Mouse (Mus musculus): Measurements from ENCODE around the gene Cyth1.
A peak's percentile ranks its signal among the peaks of the same experiment; 100 is the strongest.

The Cyth1 gene

DNA sequence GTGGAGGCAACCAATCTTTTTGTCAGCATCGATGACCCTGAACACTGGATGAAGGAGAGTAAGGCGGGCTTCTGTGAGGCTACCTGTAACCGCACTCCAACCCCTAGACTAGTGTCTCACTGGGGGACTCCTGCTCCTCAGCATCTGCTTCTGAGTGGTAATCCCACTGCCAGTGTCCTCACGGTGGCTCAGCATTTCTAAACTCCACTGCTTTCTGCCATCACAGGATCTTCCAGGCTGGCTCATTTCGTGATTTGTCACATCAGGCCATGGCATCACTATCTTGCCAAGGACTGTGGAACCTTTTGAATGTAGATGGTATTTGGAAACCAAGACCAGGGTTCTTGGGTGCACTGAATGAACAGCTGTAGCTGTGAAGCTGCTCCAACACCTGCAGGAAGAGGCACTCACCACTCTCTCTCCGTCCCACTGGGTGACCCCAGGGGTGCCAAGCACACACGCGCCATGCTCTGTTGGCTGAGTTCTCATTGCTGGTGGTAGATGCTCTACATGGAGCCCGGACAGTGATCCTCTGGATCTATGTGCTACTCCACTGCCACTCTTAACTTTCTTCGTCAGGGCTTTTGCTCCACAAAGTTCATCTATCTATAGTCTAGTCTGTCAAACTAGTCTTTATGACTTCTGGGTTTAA lies 24.9 kb downstream of the Cyth1 start:
- no peak for DNase-seq (ENCODE audit: low spot score)

DNA sequence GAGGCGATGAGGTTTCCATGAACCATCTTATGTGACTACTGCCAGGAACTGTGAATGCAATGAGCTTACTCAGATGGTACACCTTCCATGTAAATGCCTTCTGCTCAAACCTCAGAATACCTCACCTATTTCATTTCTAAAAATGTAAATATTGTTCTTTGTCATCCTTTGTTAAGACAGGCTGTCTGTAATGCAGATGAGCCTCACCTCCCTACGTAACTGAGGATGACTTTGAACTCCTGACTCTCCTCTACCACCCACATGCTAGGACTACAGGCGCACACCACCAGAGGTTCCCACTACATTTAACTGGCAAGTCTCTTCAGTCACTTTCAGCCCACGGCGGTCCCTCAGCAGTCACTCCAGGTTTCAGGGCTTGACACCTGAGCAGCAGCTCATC lies 25.5 kb downstream of the Cyth1 start:
- DNase-seq (ENCODE audit: low spot score) = no peak

DNA sequence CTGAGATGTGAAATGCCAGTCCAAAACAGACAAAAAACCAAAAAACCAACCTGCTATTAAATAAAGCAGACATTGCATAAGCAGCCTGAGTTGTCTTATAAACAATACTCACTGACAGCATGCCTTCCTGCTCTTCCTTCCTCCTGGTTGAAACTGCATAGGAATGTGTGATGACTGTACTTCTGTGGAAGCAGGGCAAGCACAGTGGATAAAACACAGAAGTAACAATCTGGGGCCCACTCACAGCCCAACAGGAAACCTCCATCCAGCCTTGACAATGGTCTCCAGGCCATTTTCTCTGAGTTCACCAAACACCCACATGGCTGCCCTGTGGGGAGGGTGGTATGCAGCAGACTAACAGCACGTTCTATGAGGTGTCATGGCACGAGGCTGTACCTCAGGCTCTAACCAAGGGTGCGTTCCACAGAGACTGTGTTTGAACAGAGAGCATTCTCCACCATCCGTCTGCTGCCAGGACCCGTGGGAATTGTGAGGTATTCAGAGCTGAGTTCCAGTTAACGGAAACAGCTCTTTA lies 26.0 kb downstream of the Cyth1 start:
- no peak for DNase-seq (ENCODE audit: low spot score)

GRCm38 (mm10) chr11:118220561-118221262 lies 27.7 kb downstream of the Cyth1 start:
- DNase-seq (ENCODE audit: low spot score) = no peak

- no peak for DNase-seq (ENCODE audit: low spot score)
Measured at GRCm38 (mm10) chr11:118219066-118219465, 29.3 kb downstream of the Cyth1 start.

- no peak for DNase-seq (ENCODE audit: low spot score)
Measured at GRCm38 (mm10) chr11:118216468-118216867, 31.9 kb downstream of the Cyth1 start.

DNA sequence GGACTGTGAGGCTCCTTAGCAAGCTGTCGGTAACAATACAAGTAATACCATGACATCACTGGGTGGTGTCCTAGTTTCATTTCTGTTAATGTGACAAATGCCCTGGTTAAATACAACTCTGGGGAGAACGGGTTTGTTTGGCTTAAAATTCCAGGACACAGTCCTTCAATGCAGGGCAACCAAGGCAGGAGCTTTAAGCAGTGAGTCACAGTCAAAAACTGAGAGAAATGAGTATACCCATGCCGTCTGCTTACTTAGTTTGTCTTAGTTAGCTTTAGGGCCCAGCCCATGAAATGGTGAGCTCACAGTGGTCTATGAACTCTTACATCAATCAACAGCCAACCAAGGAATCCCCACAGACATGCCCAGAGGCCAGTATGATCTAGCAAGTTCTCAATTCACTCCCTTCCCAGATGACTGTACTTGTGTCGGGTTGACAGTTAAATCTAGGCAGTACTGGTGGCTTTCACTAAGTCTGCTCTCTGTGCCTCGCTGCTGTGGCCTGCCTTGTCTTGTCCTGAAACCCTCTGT lies 32.4 kb downstream of the Cyth1 start:
- DNase-seq (ENCODE audit: low spot score) = no peak

- DNase-seq (ENCODE audit: low spot score) = no peak
Measured at GRCm38 (mm10) chr11:118212636-118213112, 35.7 kb downstream of the Cyth1 start.

DNA sequence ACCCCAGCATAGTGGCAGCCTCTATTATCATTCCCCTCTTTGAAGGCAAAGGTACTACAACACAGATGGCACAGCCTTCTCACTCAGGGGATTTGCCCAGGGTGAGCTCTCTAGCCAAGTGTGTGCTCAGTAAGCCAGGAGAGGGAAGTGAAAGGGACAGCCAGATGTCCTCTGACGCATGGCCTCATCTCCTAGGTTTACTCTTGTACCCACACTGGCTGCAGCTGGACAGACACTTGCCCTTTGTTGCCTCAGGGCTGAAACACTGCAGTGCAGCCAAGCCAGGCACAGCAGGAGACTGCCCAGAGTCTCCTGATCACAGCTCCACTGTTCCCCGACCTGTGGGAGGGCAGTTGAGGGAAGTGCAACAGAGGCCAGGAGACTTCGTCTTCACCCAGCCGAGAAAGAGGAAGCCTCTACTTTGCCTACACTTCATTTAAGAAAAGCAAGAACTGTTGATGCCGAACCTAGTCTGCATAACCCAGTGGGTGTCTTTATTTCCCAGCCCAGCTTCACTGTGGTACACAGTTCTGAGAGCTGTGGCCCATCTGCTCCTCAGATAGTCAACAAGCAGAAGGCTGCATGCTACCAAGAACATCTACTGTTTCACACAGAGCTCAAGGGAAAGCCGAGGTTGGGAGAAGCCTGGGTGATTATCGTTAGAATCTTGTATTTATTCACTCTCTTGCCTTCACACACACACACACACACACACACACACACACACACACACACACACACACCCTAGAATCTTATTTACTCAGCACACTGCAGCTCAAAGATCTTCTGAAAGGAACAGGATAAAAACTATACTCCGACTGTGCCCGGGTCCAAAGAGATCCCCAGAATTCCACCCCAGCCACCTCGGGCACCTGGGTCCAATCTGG lies 36.4 kb downstream of the Cyth1 start:
- DNase-seq (ENCODE audit: low spot score) = no peak

DNA sequence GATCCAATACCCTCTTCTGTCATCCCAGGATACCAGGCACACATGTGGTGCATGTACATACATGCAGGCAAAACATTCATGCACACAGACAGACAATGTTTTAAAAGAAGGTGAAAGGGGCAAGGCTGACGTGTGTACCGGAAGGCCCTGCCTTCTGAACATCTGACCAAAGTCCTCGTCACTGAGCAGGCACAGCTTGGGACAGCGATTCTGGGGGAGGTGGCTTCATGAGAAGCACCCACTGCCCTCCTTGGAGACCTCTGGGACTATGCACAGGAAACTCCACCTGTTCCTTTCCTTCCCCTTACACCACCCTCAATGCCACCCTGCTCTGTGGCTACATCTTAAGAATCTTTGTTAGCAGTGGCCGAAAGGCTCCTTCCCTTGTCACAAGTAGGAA lies 37.4 kb downstream of the Cyth1 start:
- DNase-seq (ENCODE audit: low spot score) = no peak

DNA sequence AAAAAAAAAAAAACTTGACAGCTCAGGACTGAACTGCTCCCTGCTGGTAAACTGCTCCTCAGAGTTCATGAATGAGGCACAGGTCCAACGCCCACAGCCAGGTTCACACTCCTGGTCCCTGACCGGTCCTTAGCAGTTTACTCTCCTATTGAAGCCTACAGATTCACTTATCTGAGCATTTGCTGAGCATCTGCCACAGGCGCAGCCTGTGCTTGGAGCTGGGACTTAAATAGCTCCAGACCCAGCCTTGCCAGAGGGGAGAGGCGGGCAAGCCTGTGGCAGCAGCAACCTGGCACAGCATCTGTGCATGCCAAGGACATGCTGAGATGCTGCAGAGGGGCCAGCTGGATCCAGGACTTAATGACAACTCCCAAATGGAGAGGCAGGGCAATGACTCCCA lies 38.3 kb downstream of the Cyth1 start:
- no peak for DNase-seq (ENCODE audit: low spot score)

DNA sequence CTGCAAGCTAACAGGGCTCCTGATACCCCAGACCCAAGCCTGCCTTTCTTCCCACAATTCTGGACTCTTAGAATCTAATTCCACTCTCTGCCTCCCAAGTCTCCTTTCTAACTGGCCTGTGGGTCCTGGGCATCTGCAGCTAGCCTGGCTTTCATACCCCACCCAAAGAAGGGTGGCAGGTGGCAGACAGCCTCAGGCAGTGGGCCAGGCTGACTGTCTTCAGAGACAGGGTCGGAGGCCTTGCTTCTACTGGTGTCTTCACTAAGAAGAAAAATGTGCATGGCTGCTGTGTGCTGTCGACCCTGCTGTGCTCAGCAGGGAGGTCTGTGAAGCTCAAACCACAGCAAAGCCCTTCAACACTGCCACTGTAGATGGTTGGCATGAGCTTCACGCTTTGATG lies 39.0 kb downstream of the Cyth1 start:
- no peak for DNase-seq (ENCODE audit: low spot score)

DNA sequence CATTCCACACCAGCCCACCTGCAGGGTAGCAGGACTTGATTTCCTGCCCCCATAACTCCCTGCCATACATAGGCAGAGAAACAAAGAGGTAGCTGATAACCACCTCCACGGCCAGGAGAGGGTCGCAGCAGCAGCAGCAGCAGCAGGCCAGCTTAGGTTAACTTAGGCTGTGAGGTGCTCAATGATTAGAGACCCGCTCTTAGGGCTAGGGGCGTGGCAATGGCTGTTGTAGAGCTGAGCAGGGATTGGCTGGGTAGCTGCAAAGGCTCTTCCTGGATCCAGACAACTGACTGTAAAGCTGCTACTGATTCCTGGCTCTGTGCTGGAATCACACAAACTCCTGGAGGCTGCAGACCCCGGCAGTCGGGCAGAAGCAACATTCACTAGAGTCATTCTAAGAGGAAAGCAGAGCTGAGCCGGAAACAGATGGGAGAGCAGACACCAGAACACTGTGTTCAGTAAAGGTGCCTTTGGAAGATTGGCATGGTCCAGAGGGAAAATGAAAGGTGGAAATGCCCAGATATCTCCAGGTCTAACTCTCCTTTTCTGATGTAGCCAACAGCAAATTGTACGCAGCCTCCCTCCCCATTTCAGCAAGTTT lies 39.6 kb downstream of the Cyth1 start:
- DNase-seq (ENCODE audit: low spot score) = no peak

DNA sequence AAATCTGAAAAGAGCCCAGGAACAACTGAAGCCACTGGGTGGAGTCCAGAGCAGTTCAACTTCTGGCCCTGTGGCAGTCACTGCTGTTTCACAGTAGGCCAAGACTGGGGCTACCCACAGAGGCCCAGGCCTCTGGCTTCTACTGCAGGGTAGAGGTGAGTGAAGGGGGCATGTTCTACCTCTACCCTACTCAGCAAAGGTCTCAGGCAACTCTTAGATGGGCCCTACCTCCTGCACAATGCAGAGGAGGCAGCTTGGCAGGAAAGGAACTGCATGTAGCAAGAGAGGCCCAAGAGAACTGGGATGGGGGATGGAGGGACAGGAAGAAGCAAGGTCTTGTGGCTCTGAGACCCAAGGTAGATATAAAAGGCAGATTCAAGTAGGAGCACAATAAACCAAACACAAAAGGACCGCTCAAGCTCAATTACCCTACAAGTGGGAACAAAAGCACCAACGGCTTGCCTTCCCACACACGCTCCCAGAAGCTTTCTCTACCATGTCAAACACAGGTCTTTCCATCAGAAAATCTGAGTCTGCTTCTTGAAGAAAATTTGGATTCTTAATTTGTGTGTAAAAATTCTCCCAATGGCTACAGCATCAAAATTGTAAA lies 40.9 kb downstream of the Cyth1 start:
- no peak for DNase-seq (ENCODE audit: low spot score)

DNA sequence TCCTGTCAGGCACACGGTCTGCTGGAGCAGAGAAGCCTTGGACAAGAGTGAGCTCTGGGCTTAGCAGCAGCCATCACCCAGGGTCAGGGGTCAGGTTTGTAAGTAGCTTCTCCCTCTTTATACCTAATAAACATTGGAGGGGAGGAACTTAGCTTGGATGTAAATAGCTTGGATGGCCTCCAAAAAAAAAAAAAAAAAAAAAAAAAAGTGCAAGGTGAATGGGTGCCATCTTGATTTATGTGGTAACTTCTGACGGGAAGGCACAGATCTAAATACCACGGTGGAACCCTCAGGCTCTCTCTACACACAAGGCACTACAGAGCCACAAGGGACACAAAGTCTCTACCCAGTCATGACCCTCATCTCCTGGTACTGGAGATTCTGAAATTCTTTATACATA lies 42.1 kb downstream of the Cyth1 start:
- DNase-seq (ENCODE audit: low spot score) = no peak

GRCm38 (mm10) chr11:118203469-118203868 lies 44.9 kb downstream of the Cyth1 start:
- no peak for DNase-seq (ENCODE audit: low spot score)

GRCm38 (mm10) chr11:118202410-118203233 lies 45.8 kb downstream of the Cyth1 start:
- peak; percentile 69 for DNase-seq (ENCODE audit: low spot score)

- no peak for DNase-seq (ENCODE audit: low spot score)
Measured at GRCm38 (mm10) chr11:118201833-118202409, 46.5 kb downstream of the Cyth1 start.

- DNase-seq (ENCODE audit: low spot score) = no peak
Measured at GRCm38 (mm10) chr11:118200834-118201830, 47.3 kb downstream of the Cyth1 start.

Measured in layer of hippocampus, adult 9-10 months (tissue).